Mouse (Mus musculus): ENCODE results near the gene Pigw. TPM values are rescaled to one million over a fixed set of nuclear protein-coding genes. Genes with fewer than 3 reads are reported as not detected.
A peak's percentile ranks its signal among the peaks of the same experiment; 100 is the strongest.

Gene Pigw
- polyA plus RNA-seq (2014; fragmentation: Nextera tagmentation; extraction: Ambion mirVana): 2.0 and 4.0 TPM in 2 replicates

DNA sequence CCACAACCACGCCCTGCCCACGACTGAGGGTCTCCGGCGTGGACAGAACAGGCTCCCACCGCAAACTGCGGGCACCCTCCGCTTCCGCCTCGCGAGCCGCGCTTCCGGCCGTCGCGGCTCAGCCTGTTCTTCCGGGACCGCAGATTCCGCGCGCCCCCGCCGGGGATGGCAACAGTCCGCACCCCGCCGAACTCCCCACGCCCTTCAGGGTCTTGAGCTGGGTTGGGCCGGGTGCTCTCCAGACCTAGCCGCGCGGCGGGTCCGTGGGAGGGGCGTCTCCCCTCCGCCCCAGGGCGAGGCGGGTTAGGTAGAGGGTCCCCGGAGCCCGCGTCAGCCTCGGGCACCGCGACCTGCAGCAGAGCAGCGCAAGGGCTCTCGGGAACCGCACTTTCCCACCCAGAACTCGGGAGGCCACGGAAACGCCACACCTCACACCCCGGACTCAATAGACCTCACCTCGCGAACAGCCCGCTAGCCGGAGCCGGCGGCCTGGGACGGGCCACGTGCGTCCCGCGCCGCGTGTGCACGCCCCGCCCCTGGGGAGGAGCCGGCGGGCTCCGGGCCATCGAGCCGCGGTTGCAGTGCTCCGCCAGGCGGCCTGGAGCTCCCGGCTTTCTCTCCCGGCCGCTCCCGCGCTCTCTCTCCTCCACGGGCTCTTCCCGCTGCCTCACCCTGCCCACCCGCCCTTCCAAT, at the start of gene Pigw, which contains the start of gene Myo19:
Gene Pigw, minus strand, starts transcription at position 514 of the 693 bp plus-strand sequence.
Gene Myo19, plus strand, starts transcription at position 377 of the 693 bp plus-strand sequence.
- Histone ChIP-seq H3K9ac (ENCODE audit: low read depth, low read length) (peak within 1 kb of the TSS; percentile 97), H3K4me1 (ENCODE audit: control insufficient read depth, insufficient read depth, low read length) (peaks cover 6% of the 10 kb centered on the region), H3K36me3 (ENCODE audit: control insufficient read depth, insufficient read depth, low read length) (peaks cover 9% of the 10 kb centered on the region; the same call in 1 of the 2 replicates), H3K4me3 (ENCODE audit: low read depth, low read length) (peak within 1 kb of the TSS; percentile 88), H3K4me2 (peak within 1 kb of the TSS; percentile 65), H3K9me3 (replicated peaks; ENCODE audit: control insufficient read depth, low read length) (no peaks in the 10 kb centered on the region), H3K27ac (ENCODE audit: low read depth, low read length) (peak within 1 kb of the TSS; percentile 95), H3K27me3 (ENCODE audit: control insufficient read depth, insufficient read depth, low read length) (no peaks in the 10 kb centered on the region)
- WGBS (ENCODE audit: insufficient replicate concordance): under 1% methylated on average over 79 of the region's 81 CpGs
- peak; percentile 95 for ATAC-seq (replicated peaks; ENCODE audit: insufficient number of reproducible peaks, low FRiP score, low TSS enrichment)

DNA sequence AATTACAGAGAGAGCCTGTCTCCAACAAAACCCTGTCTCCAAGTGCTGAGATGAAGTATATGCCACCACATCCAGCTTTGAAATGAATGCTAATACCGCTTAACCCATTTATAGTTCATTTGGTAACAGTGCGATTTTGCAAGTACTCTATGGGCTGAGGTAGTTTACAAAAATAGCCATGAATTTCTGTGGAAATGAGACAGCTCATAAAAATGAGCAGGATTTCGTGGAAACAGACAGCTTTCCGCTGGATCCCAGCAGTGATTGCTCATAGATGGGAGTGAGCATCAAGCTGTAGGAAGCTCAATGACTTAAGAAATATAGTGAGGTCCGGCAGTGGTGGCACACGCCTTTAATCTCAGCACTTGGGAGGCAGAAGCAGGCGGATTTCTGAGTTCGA, 40.9 kb upstream of the Pigw start:
- Histone ChIP-seq H3K4me3 (ENCODE audit: low read depth, low read length) (no peak overlapping the region), H3K9me3 (replicated peaks; ENCODE audit: control insufficient read depth, low read length) (no peaks in the 10 kb centered on the region), H3K27ac (ENCODE audit: low read depth, low read length) (no peak overlapping the region), H3K36me3 (ENCODE audit: control insufficient read depth, insufficient read depth, low read length) (no peaks in the 10 kb centered on the region), H3K27me3 (ENCODE audit: control insufficient read depth, insufficient read depth, low read length) (no peaks in the 10 kb centered on the region), H3K9ac (ENCODE audit: low read depth, low read length) (no peak overlapping the region), H3K4me1 (ENCODE audit: control insufficient read depth, insufficient read depth, low read length) (no peaks in the 10 kb centered on the region), H3K4me2 (no peak overlapping the region)
- ATAC-seq (replicated peaks; ENCODE audit: insufficient number of reproducible peaks, low FRiP score, low TSS enrichment): no peak
- WGBS (ENCODE audit: insufficient replicate concordance): 79% methylated on average over 8 of the region's 8 CpGs

DNA sequence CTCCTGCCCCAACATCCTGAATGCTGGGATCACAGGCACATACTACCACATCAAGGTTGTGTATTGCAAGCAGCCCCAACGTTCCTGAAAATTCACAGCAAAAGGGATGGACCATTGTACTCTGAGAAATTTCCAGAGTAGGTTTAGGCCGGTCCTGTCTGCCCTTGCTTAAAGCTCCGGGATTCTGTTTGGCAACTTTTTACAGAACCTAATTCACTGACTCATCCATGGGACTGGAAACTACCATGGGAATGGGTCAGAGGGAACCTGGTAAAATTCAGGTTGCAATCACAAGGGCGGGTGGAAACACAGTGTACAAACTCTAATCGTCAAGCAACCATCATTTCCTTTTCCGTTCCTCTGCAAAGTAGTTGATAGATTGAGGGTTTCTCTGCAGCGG, 39.9 kb upstream of the Pigw start:
- no peaks in the 10 kb centered on the region for H3K36me3 ChIP-seq (ENCODE audit: control insufficient read depth, insufficient read depth, low read length)
- H3K9ac ChIP-seq (ENCODE audit: low read depth, low read length): no peak overlapping the region
- no peaks in the 10 kb centered on the region for H3K9me3 ChIP-seq (replicated peaks; ENCODE audit: control insufficient read depth, low read length)
- H3K4me2 ChIP-seq: no peak overlapping the region
- no peaks in the 10 kb centered on the region for H3K4me1 ChIP-seq (ENCODE audit: control insufficient read depth, insufficient read depth, low read length)
- no peak overlapping the region for H3K4me3 ChIP-seq (ENCODE audit: low read depth, low read length)
- no peak overlapping the region for H3K27ac ChIP-seq (ENCODE audit: low read depth, low read length)
- WGBS (ENCODE audit: insufficient replicate concordance): 50% methylated on average over 7 of the region's 7 CpGs
- no peaks in the 10 kb centered on the region for H3K27me3 ChIP-seq (ENCODE audit: control insufficient read depth, insufficient read depth, low read length)
- ATAC-seq (replicated peaks; ENCODE audit: insufficient number of reproducible peaks, low FRiP score, low TSS enrichment): no peak

DNA sequence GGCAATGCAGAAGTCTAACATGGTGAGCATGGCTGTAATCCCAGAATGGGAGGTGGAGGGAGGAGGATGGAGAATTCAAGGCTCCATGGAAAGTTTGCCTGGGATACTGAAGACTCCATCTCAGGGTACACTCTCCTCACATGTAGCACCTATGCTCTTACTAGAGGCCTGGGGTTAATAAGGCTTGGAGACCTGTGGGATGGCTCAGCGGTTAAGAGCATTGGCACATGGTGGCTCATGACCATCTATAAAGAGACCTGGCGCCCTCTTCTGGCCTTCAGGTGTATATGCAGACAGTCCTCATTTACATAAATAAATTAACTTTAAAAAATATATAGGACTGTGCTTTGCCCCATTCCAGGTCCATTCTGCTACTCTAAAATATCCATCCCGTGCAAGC, 39.2 kb upstream of the Pigw start:
- whole genome bisulfite sequencing (ENCODE audit: insufficient replicate concordance): 34% methylated on average over 3 of the region's 3 CpGs
- Histone ChIP-seq H3K4me3 (ENCODE audit: low read depth, low read length) (no peak overlapping the region), H3K4me1 (ENCODE audit: control insufficient read depth, insufficient read depth, low read length) (no peaks in the 10 kb centered on the region), H3K36me3 (ENCODE audit: control insufficient read depth, insufficient read depth, low read length) (no peaks in the 10 kb centered on the region), H3K4me2 (no peak overlapping the region), H3K9ac (ENCODE audit: low read depth, low read length) (no peak overlapping the region), H3K9me3 (replicated peaks; ENCODE audit: control insufficient read depth, low read length) (no peaks in the 10 kb centered on the region), H3K27ac (ENCODE audit: low read depth, low read length) (no peak overlapping the region), H3K27me3 (ENCODE audit: control insufficient read depth, insufficient read depth, low read length) (no peaks in the 10 kb centered on the region)
- ATAC-seq (replicated peaks; ENCODE audit: insufficient number of reproducible peaks, low FRiP score, low TSS enrichment): no peak

DNA sequence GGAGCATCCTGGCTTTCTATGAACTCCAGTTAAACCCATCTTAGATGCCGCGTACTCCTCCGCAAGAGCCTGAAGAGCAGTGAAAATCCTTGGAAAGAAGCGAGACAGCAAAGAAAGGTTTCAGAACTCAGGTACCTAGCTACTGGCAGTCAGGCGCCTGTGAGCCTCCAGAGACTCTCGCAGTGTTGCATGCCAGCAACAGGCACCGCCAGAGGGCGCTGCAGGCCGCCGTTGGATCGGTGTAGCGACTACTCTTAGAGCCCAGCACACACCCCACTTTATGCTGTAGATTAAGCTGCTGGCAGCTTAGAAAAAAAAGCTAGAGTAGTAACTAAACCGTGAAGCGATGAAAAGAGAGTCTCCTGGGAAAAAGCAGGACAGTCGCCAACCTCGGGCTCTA, 38.3 kb upstream of the Pigw start:
- 4% methylated on average over 16 of the region's 16 CpGs for WGBS (ENCODE audit: insufficient replicate concordance)
- no peak overlapping the region for H3K4me3 ChIP-seq (ENCODE audit: low read depth, low read length)
- no peak for ATAC-seq (replicated peaks; ENCODE audit: insufficient number of reproducible peaks, low FRiP score, low TSS enrichment)
- H3K27ac ChIP-seq (ENCODE audit: low read depth, low read length): no peak overlapping the region
- H3K36me3 ChIP-seq (ENCODE audit: control insufficient read depth, insufficient read depth, low read length): peaks cover 3% of the 10 kb centered on the region; the same call in 1 of the 2 replicates
- H3K27me3 ChIP-seq (ENCODE audit: control insufficient read depth, insufficient read depth, low read length): no peaks in the 10 kb centered on the region
- no peak overlapping the region for H3K9ac ChIP-seq (ENCODE audit: low read depth, low read length)
- no peaks in the 10 kb centered on the region for H3K4me1 ChIP-seq (ENCODE audit: control insufficient read depth, insufficient read depth, low read length)
- peak overlapping the region; percentile 21 for H3K4me2 ChIP-seq
- no peaks in the 10 kb centered on the region for H3K9me3 ChIP-seq (replicated peaks; ENCODE audit: control insufficient read depth, low read length)

DNA sequence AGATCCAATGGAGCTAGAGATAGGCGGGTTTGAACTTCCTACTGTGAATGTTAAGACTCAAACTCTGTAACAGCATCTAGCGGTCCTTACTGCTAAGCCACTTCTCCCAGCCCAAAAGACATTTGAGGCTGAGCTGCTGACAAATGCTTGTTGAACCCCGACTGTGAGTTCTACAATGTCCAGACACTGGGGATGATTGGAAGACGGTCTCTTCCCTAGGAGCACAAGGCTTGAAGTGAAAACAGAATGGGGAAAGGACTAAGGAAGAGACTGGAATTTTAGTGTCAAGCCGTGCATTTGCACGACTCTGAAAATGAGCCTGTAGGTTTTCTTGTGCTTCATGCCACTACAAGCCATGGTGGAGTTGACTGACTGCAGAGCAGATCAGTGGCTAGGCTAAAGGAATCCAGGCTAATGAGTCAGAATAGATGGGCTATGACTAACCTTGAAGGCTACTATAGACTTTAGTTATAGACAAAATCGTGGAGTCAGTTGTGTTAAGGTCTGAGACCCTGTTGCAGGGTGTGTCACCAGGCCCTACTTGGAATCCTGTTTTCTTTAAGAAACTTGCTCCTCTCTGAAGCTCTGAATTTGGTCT, 36.7 kb upstream of the Pigw start:
- Histone ChIP-seq H3K27me3 (ENCODE audit: control insufficient read depth, insufficient read depth, low read length) (no peaks in the 10 kb centered on the region), H3K4me3 (ENCODE audit: low read depth, low read length) (peak overlapping the region; percentile 81), H3K9me3 (replicated peaks; ENCODE audit: control insufficient read depth, low read length) (no peaks in the 10 kb centered on the region), H3K4me1 (ENCODE audit: control insufficient read depth, insufficient read depth, low read length) (no peaks in the 10 kb centered on the region), H3K27ac (ENCODE audit: low read depth, low read length) (no peak overlapping the region), H3K36me3 (ENCODE audit: control insufficient read depth, insufficient read depth, low read length) (peaks cover 9% of the 10 kb centered on the region; the same call in 1 of the 2 replicates), H3K4me2 (peak overlapping the region; percentile 81), H3K9ac (ENCODE audit: low read depth, low read length) (peak overlapping the region; percentile 50; the same call in 1 of the 2 replicates)
- 54% methylated on average over 7 of the region's 7 CpGs for WGBS (ENCODE audit: insufficient replicate concordance)
- no peak for ATAC-seq (replicated peaks; ENCODE audit: insufficient number of reproducible peaks, low FRiP score, low TSS enrichment)

DNA sequence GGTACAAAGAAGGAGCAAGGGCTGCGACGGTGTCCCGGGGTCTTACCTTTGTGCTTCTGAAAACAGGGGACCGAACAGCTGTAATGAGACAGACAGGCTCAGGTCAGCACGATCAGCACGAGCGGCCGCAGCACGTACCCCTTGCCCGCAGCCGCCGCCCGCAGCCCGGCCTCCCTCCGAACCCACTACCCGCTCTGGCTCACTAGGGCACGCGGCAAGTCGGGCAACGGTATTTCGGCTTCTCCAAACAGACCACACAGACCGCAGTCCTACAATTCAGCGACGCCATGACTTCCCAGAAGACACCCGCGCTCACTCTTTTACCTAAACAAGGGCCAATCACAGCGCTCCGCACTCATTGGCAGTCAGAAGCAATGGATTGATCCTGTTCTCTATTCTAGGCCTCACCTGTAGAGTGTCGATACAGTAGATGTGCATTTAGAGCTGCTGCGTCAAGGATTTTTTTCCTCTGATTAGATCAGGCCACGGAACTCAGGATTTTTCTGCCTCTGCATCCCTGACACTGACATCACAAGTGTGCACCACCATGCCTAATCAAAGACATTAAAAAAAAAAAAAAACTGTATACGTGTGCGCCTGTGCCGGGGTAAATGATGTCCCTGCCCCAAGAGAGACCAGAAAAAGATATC, 36.1 kb upstream of the Pigw start, which contains the start of gene Znhit3:
Gene Znhit3, minus strand, starts transcription at position 314 of the 650 bp plus-strand sequence.
- H3K4me2 ChIP-seq: peak within 1 kb of the TSS; percentile 81
- no peaks in the 10 kb centered on the region for H3K4me1 ChIP-seq (ENCODE audit: control insufficient read depth, insufficient read depth, low read length)
- no peaks in the 10 kb centered on the region for H3K9me3 ChIP-seq (replicated peaks; ENCODE audit: control insufficient read depth, low read length)
- peak within 1 kb of the TSS; percentile 81 for H3K4me3 ChIP-seq (ENCODE audit: low read depth, low read length)
- peak within 1 kb of the TSS; percentile 87 for H3K9ac ChIP-seq (ENCODE audit: low read depth, low read length)
- peaks cover 13% of the 10 kb centered on the region; the same call in 1 of the 2 replicates for H3K36me3 ChIP-seq (ENCODE audit: control insufficient read depth, insufficient read depth, low read length)
- 4% methylated on average over 34 of the region's 34 CpGs for WGBS (ENCODE audit: insufficient replicate concordance)
- peak; percentile 63 for ATAC-seq (replicated peaks; ENCODE audit: insufficient number of reproducible peaks, low FRiP score, low TSS enrichment)
- H3K27ac ChIP-seq (ENCODE audit: low read depth, low read length): no peak within 1 kb of the TSS
- H3K27me3 ChIP-seq (ENCODE audit: control insufficient read depth, insufficient read depth, low read length): no peaks in the 10 kb centered on the region

DNA sequence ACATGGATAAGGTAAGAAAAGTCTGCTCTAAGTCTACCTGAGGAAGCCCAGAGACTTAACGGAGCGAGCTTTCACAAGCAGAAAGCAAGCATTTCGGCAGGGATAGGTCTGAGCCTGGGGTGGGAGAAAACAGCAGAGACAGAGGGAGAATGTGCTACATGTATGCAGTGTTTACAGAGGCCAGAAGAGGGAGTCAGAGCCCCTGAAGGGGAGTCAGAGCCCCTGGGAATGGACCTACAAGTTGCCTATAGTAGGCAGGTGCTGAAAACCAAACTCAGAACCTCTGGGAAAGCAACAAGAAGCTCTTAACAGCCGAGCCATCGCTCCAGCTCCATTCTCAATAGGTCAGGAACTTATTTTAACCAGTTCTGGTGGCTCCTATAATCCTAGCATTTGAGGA, 34.6 kb upstream of the Pigw start:
- Histone ChIP-seq H3K9ac (ENCODE audit: low read depth, low read length) (no peak overlapping the region), H3K4me2 (no peak overlapping the region)
- 79% methylated on average over 5 of the region's 5 CpGs for WGBS (ENCODE audit: insufficient replicate concordance)

More for the DNA sequence above, 34.6 kb upstream of the Pigw start:
- Histone ChIP-seq H3K9me3 (replicated peaks; ENCODE audit: control insufficient read depth, low read length) (no peaks in the 10 kb centered on the region), H3K27me3 (ENCODE audit: control insufficient read depth, insufficient read depth, low read length) (no peaks in the 10 kb centered on the region), H3K27ac (ENCODE audit: low read depth, low read length) (no peak overlapping the region), H3K4me3 (ENCODE audit: low read depth, low read length) (no peak overlapping the region), H3K36me3 (ENCODE audit: control insufficient read depth, insufficient read depth, low read length) (peaks cover 19% of the 10 kb centered on the region; the same call in 1 of the 2 replicates), H3K4me1 (ENCODE audit: control insufficient read depth, insufficient read depth, low read length) (no peaks in the 10 kb centered on the region)
- ATAC-seq (replicated peaks; ENCODE audit: insufficient number of reproducible peaks, low FRiP score, low TSS enrichment): no peak

Measured in heart, embryonic 11.5 days (tissue).